Mouse (Mus musculus) bone marrow, adult 2 months (tissue): ENCODE results near the gene Capns1. TPM values are rescaled to one million over a fixed set of nuclear protein-coding genes. Genes with fewer than 3 reads are reported as not detected.
"Not testable (repeated sequence)": the region's sequence is repeated elsewhere in the genome, so short reads cannot be mapped to it uniquely, and the experiment has no call there.

Source experiments
- H3K27ac ChIP-seq: fragments of 200-500 bp; 2 replicates; pipeline ENCODE4 v1.5.1; 2012; ENCODE audit warnings: low read depth, mild to moderate bottlenecking, control low read depth, inconsistent platforms, low read length; ENCODE audit not compliant: control insufficient read depth, poor library complexity, insufficient read depth
- H3K4me1 ChIP-seq: fragments of 200-500 bp; 2 replicates; pipeline ENCODE4 v1.6.1; 2011; ENCODE audit warnings: low read length; ENCODE audit not compliant: control insufficient read depth, insufficient read depth
- H3K4me3 ChIP-seq: fragments of 200-500 bp; replicated peaks from 2 replicates; pipeline ENCODE3; 2011; ENCODE audit warnings: mild to moderate bottlenecking, low read depth, low read length, control low read depth; ENCODE audit not compliant: control insufficient read depth
- CTCF ChIP-seq: fragments of 200-500 bp; IDR thresholded peaks from 2 replicates; pipeline ENCODE4 v1.5.1; 2011; ENCODE audit warnings: low read length, control low read depth; ENCODE audit not compliant: control insufficient read depth, insufficient read depth
- POLR2A ChIP-seq: fragments of 200-500 bp; IDR thresholded peaks from 2 replicates; pipeline ENCODE4 v1.6.1; 2011; ENCODE audit warnings: low read depth, mild to moderate bottlenecking, control low read depth, low read length, borderline replicate concordance; ENCODE audit not compliant: control insufficient read depth
- WGBS: fragments of 180-500 bp; shearing (Covaris S2); methylation state at CpG from one replicate; pipeline ENCODE4 v1.1.7; 2018; 5-methylcytosine and 5-hydroxymethylcytosine counted together
- polyA plus RNA-seq: library from polyadenylated mRNA; stranded (reverse); fragments of >200 nt; gene quantifications from 2 replicates; pipeline ENCODE4 v1.2.4, GENCODE M21; 2011; ENCODE audit warnings: low replicate concordance; ENCODE audit not compliant: missing spikeins, insufficient read depth, insufficient read length

Gene Capns1
- polyA plus RNA-seq, 1 experiment, result 171 TPM

- H3K27ac ChIP-seq, result no peak overlapping the region
- no peak for TF ChIP-seq CTCF
- TF ChIP-seq POLR2A, result no peak
- WGBS, result 83% methylated on average over 4 of the region's 4 CpGs
- no peaks in the 10 kb centered on the region for H3K4me1 ChIP-seq
- H3K4me3 ChIP-seq, result no peak overlapping the region
Measured at GRCm38 (mm10) chr7:30189116-30189491, 9.5 kb downstream of the Capns1 start.

GRCm38 (mm10) chr7:30188344-30189115, 10.1 kb downstream of the Capns1 start:
- TF ChIP-seq POLR2A (no peak), CTCF (no peak)
- H3K27ac ChIP-seq, result no peak overlapping the region
- WGBS, result 85% methylated on average over 12 of the region's 12 CpGs
- no peaks in the 10 kb centered on the region for H3K4me1 ChIP-seq
- no peak overlapping the region for H3K4me3 ChIP-seq

GRCm38 (mm10) chr7:30184641-30185348, 13.8 kb downstream of the Capns1 start:
- 81% methylated on average over 13 of the region's 13 CpGs for WGBS
- Histone ChIP-seq H3K27ac (no peak overlapping the region), H3K4me1 (no peaks in the 10 kb centered on the region), H3K4me3 (no peak overlapping the region)
- TF ChIP-seq CTCF, result no peak
- TF ChIP-seq POLR2A, result no peak

GRCm38 (mm10) chr7:30183879-30184289, 14.7 kb downstream of the Capns1 start, which contains the start of gene Cox7a1:
Cox7a1 (plus strand) TSS chr7:30184144.
- WGBS, result under 1% methylated on average over 11 of the region's 11 CpGs
- H3K4me3 ChIP-seq, result peak within 1 kb of the TSS; percentile 26
- H3K27ac ChIP-seq, result no peak within 1 kb of the TSS
- TF ChIP-seq CTCF (no peak), POLR2A (0 out of 2 replicates have a peak, but pooled peaks have one; percentile 29)
- H3K4me1 ChIP-seq, result no peaks in the 10 kb centered on the region

GRCm38 (mm10) chr7:30183189-30183588, 15.4 kb downstream of the Capns1 start:
- H3K4me3 ChIP-seq, H3K27ac ChIP-seq, H3K4me1 ChIP-seq: not testable (repeated sequence)
- WGBS, result 56% methylated on average over 7 of the region's 7 CpGs

- WGBS, result 85% methylated on average over 10 of the region's 10 CpGs
- not testable (repeated sequence) for H3K27ac ChIP-seq, H3K4me1 ChIP-seq, H3K4me3 ChIP-seq
Measured at GRCm38 (mm10) chr7:30181929-30182328, 16.7 kb downstream of the Capns1 start.

- TF ChIP-seq CTCF, result peak; percentile 82
- TF ChIP-seq POLR2A, result no peak
- 5% methylated on average over 4 of the region's 4 CpGs for WGBS
- 0 out of 2 replicates have a peak, but pooled peaks cover 1% of the 10 kb centered on the region for H3K4me1 ChIP-seq
- no peak overlapping the region for H3K27ac ChIP-seq
- no peak overlapping the region for H3K4me3 ChIP-seq
Measured at GRCm38 (mm10) chr7:30181308-30181707, 17.3 kb downstream of the Capns1 start.

GRCm38 (mm10) chr7:30178256-30178655, 20.4 kb downstream of the Capns1 start:
- 0 out of 2 replicates have a peak, but pooled peaks cover 1% of the 10 kb centered on the region for H3K4me1 ChIP-seq
- WGBS, result 88% methylated on average over 11 of the region's 11 CpGs
- no peak overlapping the region for H3K27ac ChIP-seq
- no peak overlapping the region for H3K4me3 ChIP-seq
- TF ChIP-seq POLR2A (no peak), CTCF (no peak)

GRCm38 (mm10) chr7:30176474-30176873, 22.1 kb downstream of the Capns1 start:
- Histone ChIP-seq H3K4me3 (no peak overlapping the region), H3K27ac (no peak overlapping the region), H3K4me1 (0 out of 2 replicates have a peak, but pooled peaks cover 1% of the 10 kb centered on the region)
- no peak for TF ChIP-seq POLR2A
- no peak for TF ChIP-seq CTCF
- WGBS, result 22% methylated on average over 12 of the region's 12 CpGs
